30 mouse cellular contexts compared by ENCODE assay signal in genomic region chr7:70324041-70324440, GRCm38 (mm10). TPM values are rescaled to one million over a fixed set of nuclear protein-coding genes. Genes with fewer than 3 reads are reported as not detected.
DNase-seq lines count a peak whose midpoint lies in the region; ATAC-seq and TF ChIP-seq lines count a peak whose summit lies in the region.
"Had no signal": no experiment of that assay in that cellular context is flagged by ENCODE, and none has a peak within 500 bp of the region (broad histone marks: within the 10 kb centered on the region; RNA-seq: fewer than 3 reads in every experiment).

No protein-coding gene starts in this region.

- H3K9ac ChIP-seq in midbrain, embryonic 12.5 days (replicated peaks): no peak overlapping the region
- H3K9ac ChIP-seq in midbrain, postnatal 0 days (replicated peaks; ENCODE audit: low read length, poor library complexity, severe bottlenecking): no peak overlapping the region
- H3K9ac ChIP-seq: embryonic facial prominence, embryonic 15.5 days; hindbrain, embryonic 13.5 days; kidney, embryonic 15.5 days; limb, embryonic 13.5 days; lung, embryonic 15.5 days had no signal

- no peak overlapping the region for H3K4me3 ChIP-seq in midbrain, embryonic 12.5 days
- H3K4me3 ChIP-seq in midbrain, postnatal 0 days (ENCODE audit: low read depth, low read length): no peak overlapping the region
- H3K4me3 ChIP-seq: embryonic facial prominence, embryonic 15.5 days; hindbrain, embryonic 13.5 days; kidney, embryonic 15.5 days; limb, embryonic 13.5 days; lung, embryonic 15.5 days had no signal

- H3K4me1 ChIP-seq in midbrain, embryonic 12.5 days: peaks cover 9% of the 10 kb centered on the region; the same call in 1 of the 2 replicates
- no peaks in the 10 kb centered on the region for H3K4me1 ChIP-seq in midbrain, postnatal 0 days (ENCODE audit: insufficient read depth, low read length)
- H3K4me1 ChIP-seq: lung, embryonic 15.5 days had no signal

- no peak for ATAC-seq in midbrain, embryonic 12.5 days (ENCODE audit: low FRiP score, low read depth)
- no peak for ATAC-seq in midbrain, postnatal 0 days (ENCODE audit: low FRiP score)
- ATAC-seq: activated CD4-positive, CD25-positive, alpha-beta regulatory T cell, adult 4 months; intestine, postnatal 0 days had no signal

- TF ChIP-seq POLR2A in brain, embryonic 14.5 days (IDR thresholded peaks at IDR 0.05; ENCODE audit: borderline replicate concordance, extremely low read depth, insufficient read depth, insufficient read length, poor library complexity, severe bottlenecking): no peak

- H3K4me2 ChIP-seq in midbrain, embryonic 12.5 days (replicated peaks): peak overlapping the region; percentile 60; the same call in 1 of the 2 replicates
- H3K4me2 ChIP-seq in midbrain, postnatal 0 days (ENCODE audit: low read depth, low read length, poor library complexity, severe bottlenecking): no peak overlapping the region
- H3K4me2 ChIP-seq: embryonic facial prominence, embryonic 15.5 days; heart, embryonic 11.5 days; hindbrain, embryonic 13.5 days; kidney, embryonic 15.5 days; limb, embryonic 13.5 days; liver, embryonic 11.5 days; lung, embryonic 15.5 days had no signal

- TF ChIP-seq CTCF in midbrain, postnatal 0 days (IDR thresholded peaks at IDR 0.05): no peak
- no peak for TF ChIP-seq CTCF in brain, embryonic 14.5 days (IDR thresholded peaks at IDR 0.05; ENCODE audit: borderline replicate concordance, extremely low read depth, insufficient read depth, insufficient read length)

- no peaks in the 10 kb centered on the region for H3K36me3 ChIP-seq in midbrain, embryonic 12.5 days
- H3K36me3 ChIP-seq in midbrain, postnatal 0 days (ENCODE audit: insufficient read depth, low read length): no peaks in the 10 kb centered on the region
- H3K36me3 ChIP-seq: embryonic facial prominence, embryonic 15.5 days; hindbrain, embryonic 13.5 days; kidney, embryonic 15.5 days; limb, embryonic 13.5 days; lung, embryonic 15.5 days had no signal

- H3K27me3 ChIP-seq in midbrain, embryonic 12.5 days: peaks cover 81% of the 10 kb centered on the region
- H3K27me3 ChIP-seq in midbrain, postnatal 0 days (ENCODE audit: insufficient read depth, low read length): peaks cover 60% of the 10 kb centered on the region

- H3K9me3 ChIP-seq in midbrain, embryonic 12.5 days: no peaks in the 10 kb centered on the region
- no peaks in the 10 kb centered on the region for H3K9me3 ChIP-seq in midbrain, postnatal 0 days (ENCODE audit: low read length)
- H3K9me3 ChIP-seq: embryonic facial prominence, embryonic 15.5 days; hindbrain, embryonic 13.5 days; kidney, embryonic 15.5 days; limb, embryonic 13.5 days; lung, embryonic 15.5 days had no signal

- no peak overlapping the region for H3K27ac ChIP-seq in midbrain, embryonic 12.5 days (replicated peaks)
- no peak overlapping the region for H3K27ac ChIP-seq in midbrain, postnatal 0 days (ENCODE audit: low read depth, low read length)
- H3K27ac ChIP-seq: embryonic facial prominence, embryonic 15.5 days; hindbrain, embryonic 13.5 days; kidney, embryonic 15.5 days; limb, embryonic 13.5 days; lung, embryonic 15.5 days; stomach, postnatal 0 days had no signal

- DNase-seq in heart, adult 11 months: peak; percentile 37
- DNase-seq in heart, adult 9 months (ENCODE audit: low spot score in 2 of 2): no peak
- no peak for DNase-seq in midbrain, postnatal 0 days (ENCODE audit: low spot score)
- DNase-seq in brain, embryonic 14.5 days (ENCODE audit: low read depth): peak; percentile 52
- peak; percentile 53 for DNase-seq in embryo, embryonic 11 days
- no peak for DNase-seq in ovary, adult 18-20 months (ENCODE audit: low spot score)
- DNase-seq: adrenal gland, adult 2 months; adrenal gland, postnatal 36 days; B cell, adult 2 months; cerebellum, adult 8-10 months; cerebellum, postnatal 25 days; gastrocnemius, postnatal 14 days; heart, postnatal 36 days; kidney, postnatal 25 days; right cerebral cortex, postnatal 4 days; thymus, adult 18-20 months; thymus, postnatal 25 days had no signal

- WGBS in midbrain, embryonic 12.5 days: 9% methylated on average over 9 of the region's 9 CpGs
- 16% methylated on average over 9 of the region's 9 CpGs for WGBS in midbrain, postnatal 0 days

RNA-seq across cellular contexts. Expression of gene Nr2f2, which starts 42.5 kb away (rescaled TPM):
- 105 and 143 TPM in 2 replicates for polyA plus RNA-seq in midbrain, embryonic 12.5 days (2016; fragmentation: Nextera tagmentation; extraction: Ambion mirVana)
- 38.9 and 43.2 TPM in 2 replicates for total RNA-seq in midbrain, postnatal 0 days (2014; rRNA removed)
- polyA plus RNA-seq in midbrain, postnatal 0 days (2015; fragmentation: Nextera tagmentation; extraction: Ambion mirVana): 65.4 and 81.6 TPM in 2 replicates
- polyA plus RNA-seq in brain, embryonic 14.5 days (2012; rRNA removed): 244 and 291 TPM in 2 replicates
- total RNA-seq: granulocyte monocyte progenitor cell, adult 5-6 weeks; megakaryocyte progenitor cell, adult 5-6 weeks had no signal
- polyA plus RNA-seq: activated CD4-positive, CD25-positive, alpha-beta regulatory T cell, adult 4 months had no signal

Comparison
In these comparisons a context has a peak if more than half of its experiments do, and no peak if none do; other contexts are left out.
1. DNase-seq: peak in heart, adult 11 months (single experiment), brain, embryonic 14.5 days (single experiment) and embryo, embryonic 11 days (single experiment); none in heart, adult 9 months (0 of 2), midbrain, postnatal 0 days (single experiment) and ovary, adult 18-20 months (single experiment).